Mouse (Mus musculus): ENCODE data around the gene Bex3.

Gene Bex3

GRCm38 (mm10) chrX:136313792-136314564 is 43.9 kb downstream of the Bex3 start:
- peak; percentile 66 for DNase-seq

- DNase-seq, result no peak
Measured at GRCm38 (mm10) chrX:136319953-136320352, 49.9 kb downstream of the Bex3 start.

Measured in embryo, embryonic 11 days (tissue).